Mouse (Mus musculus): Measurements from ENCODE around the gene Mvk.

DNA sequence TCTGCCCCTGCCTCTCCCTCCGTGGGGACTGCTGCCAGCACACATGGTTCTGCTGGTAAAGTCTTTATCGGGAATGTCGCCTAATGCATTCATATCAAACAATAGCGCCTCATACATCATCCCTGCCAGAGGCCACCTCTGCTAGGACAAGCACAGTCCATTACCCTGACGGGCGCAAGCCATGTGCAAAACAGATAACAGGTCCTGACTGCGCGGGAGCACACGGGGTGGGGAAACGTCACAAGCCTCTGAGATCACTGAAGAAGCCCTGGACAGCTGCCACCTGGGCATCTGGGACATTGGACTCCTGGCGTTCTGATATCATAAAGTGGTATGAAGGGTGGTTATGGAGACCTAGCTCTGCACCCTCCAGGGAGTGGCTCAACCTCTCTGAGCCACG lies 63.3 kb downstream of the Mvk start:
- TF ChIP-seq CTCF (IDR thresholded peaks at IDR 0.05; ENCODE audit: borderline replicate concordance, insufficient read depth, low read depth, low read length) (no peak), POLR2A (IDR thresholded peaks at IDR 0.05; ENCODE audit: borderline replicate concordance, insufficient read depth, low read length) (no peak)
